Mouse (Mus musculus): ENCODE measurements around the gene Wbp1l. TPM values are rescaled to one million over a fixed set of nuclear protein-coding genes. Genes with fewer than 3 reads are reported as not detected.

The Wbp1l gene
- total RNA-seq, 2 experiments from 2014 or later: 19.7 to 23.5 TPM

GRCm38 (mm10) chr19:46656151-46656840 lies 57.4 kb downstream of the Wbp1l start:
- no peak for ATAC-seq (replicated peaks; ENCODE audit: poor library complexity, severe bottlenecking)

GRCm38 (mm10) chr19:46657339-46658020 lies 58.6 kb downstream of the Wbp1l start:
- no peak for ATAC-seq (replicated peaks; ENCODE audit: poor library complexity, severe bottlenecking)

- ATAC-seq (replicated peaks; ENCODE audit: poor library complexity, severe bottlenecking): no peak
Observed at GRCm38 (mm10) chr19:46658348-46658747, 59.5 kb downstream of the Wbp1l start.

DNA sequence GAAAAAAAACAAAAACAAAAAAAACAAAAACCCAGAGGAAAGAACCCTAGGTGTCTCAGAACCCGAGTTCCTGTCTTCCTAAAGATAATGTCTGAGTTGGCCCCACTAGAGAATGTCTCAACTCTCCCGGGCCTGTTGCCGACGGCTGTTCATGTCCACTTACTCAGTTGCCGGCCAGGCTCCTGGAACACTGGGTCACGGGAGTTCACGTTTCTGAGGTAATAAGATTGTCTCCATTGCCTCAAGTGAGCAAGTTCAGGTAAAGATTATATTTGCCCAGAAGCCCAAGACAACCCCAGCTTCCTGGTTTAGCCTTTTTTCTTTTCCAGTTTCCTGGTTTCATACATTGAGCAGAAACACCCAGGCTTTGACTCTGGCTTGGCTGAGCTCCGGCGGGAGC lies 60.0 kb downstream of the Wbp1l start:
- ATAC-seq (replicated peaks; ENCODE audit: poor library complexity, severe bottlenecking): no peak

DNA sequence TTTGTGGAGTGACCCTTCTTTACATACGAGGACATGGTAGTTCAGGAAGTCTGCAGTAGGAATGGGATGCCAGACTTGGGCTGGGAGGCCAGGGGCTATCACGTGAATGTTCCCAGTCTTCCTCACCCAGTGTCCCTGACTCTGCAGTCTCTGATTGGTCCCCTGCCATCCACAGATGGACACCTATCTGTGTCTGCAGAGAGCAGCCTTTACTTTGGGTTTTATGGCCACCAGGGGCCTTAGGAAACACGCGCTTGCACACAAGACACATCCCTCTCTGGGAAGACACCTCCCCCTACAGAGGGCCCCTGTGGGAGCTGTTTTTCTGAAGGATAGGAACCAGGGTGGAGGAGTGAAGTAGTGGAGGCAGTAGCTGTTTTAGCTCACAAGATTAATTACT lies 62.6 kb downstream of the Wbp1l start:
- no peak for ATAC-seq (replicated peaks; ENCODE audit: poor library complexity, severe bottlenecking)

DNA sequence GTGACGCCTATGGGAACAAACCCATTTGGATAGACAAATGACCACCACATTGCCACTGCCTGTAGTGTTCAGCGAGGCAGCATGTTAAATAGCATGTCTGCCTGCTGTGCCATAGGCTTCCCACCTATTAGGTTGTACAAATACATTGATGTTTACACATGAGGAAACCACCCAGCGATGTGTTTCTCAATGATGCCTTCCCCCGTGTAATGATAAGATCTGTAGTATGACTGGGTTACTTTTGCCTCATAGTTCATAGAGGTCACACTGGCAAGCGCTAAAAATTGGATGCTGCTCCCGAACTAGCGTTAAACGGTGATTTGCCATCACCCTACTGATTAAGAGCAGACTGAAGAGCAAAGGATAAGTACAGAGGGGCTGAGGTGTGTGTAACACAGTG lies 63.3 kb downstream of the Wbp1l start:
- peak; percentile 46 for ATAC-seq (replicated peaks; ENCODE audit: poor library complexity, severe bottlenecking)

DNA sequence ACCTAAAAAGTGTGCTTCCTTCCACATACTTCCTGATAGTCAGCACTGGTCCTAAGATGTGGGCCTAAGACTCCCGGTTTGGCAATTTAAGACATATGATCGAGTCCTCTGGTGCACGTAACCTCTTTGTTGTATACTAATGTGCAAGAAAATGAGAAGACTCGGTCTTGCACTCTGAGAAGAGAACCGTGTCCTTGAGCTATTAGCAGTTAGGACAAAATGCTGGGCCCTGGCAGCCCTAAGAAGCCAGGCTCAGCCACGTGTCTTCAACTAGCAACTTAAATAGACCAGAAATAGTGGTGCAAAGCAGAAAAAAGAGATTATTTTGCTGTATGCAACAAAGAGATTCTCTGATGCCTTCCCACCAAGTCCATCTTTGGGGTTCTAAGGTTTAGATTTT lies 63.9 kb downstream of the Wbp1l start:
- ATAC-seq (replicated peaks; ENCODE audit: poor library complexity, severe bottlenecking): no peak

DNA sequence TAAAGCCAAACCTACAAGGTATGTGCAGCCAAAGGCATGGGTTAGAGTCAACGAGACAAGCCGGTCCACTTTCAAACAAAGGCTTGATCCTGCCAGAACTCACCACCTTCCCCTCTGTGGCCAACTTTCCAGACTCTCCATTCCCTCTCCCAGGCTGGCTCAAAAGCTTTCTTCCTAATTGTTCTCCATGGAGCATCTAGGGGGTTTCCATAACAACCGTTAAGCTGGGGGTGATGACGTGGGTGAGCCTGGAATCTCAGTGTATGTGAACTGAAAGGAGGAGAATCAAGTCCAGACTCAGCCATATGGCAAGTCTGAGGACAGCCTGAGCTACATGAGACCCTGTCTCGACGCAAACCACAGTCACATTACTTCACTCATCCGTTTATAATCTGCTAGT lies 66.6 kb downstream of the Wbp1l start:
- ATAC-seq (replicated peaks; ENCODE audit: poor library complexity, severe bottlenecking): no peak

DNA sequence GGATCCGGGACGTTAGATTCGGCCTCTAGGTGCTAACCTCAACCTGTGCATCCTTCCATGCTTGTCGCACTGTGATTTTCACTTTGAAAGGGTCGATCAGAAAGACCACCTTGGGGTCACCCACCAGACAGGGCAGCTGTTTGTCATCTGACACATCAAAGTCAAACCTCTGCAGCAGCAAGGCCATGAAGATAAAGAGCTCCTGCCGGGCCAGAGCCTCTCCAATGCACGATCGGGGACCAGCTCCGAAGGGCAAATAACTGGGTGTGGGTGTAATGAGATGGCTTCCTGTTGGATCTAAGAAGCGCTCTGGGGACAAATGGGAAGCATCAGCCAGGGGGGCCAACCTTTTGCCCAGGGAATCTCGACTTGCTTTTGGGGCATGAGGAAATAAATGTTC lies 68.4 kb downstream of the Wbp1l start:
- no peak for ATAC-seq (replicated peaks; ENCODE audit: poor library complexity, severe bottlenecking)

GRCm38 (mm10) chr19:46668263-46668662 lies 69.4 kb downstream of the Wbp1l start:
- no peak for ATAC-seq (replicated peaks; ENCODE audit: poor library complexity, severe bottlenecking)

DNA sequence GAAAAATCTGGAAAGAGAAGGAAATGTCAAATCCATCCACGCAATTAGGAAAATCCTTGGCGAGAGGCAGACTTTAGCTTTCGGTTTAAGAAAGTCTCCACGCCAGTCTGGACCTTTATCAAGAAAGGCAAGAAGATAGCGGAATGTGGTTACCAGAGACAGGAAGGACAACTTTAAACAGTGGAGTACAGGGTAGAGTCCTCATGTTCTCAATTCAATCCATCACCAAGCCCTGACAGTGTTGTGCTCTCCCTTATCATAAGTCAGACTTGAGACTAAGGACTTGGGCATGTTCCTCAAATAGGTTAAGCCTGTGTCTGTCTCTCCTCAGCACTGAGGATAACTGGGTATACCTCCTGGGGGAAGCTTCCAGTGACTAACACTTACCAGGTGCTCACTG lies 70.9 kb downstream of the Wbp1l start:
- ATAC-seq (replicated peaks; ENCODE audit: poor library complexity, severe bottlenecking): no peak

GRCm38 (mm10) chr19:46670691-46671090 lies 71.8 kb downstream of the Wbp1l start:
- peak; percentile 76; the same call in 1 of the 2 replicates for ATAC-seq (replicated peaks; ENCODE audit: poor library complexity, severe bottlenecking)

- ATAC-seq (replicated peaks; ENCODE audit: poor library complexity, severe bottlenecking): no peak
Observed at GRCm38 (mm10) chr19:46672766-46673418, 74.0 kb downstream of the Wbp1l start, which contains the start of gene Cyp17a1. Cyp17a1 (minus strand) TSS chr19:46673172.

DNA sequence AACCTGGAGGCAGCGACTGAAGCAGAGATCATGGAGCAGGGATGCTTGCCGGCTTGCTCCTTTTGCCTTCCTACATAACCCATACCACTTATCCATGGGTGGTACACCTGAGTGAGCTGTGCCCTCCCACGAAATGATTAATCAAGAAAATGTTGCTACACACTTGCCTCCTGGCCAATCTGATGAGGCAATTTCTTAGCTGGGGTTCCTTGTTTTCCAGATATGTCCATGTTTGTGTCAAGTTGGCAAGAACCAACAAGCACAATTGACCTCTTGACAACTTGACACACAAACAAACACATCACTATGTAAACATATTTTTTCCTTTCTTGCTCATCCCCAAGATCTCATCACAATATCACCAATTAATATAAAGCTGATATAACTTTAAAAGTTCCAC lies 76.8 kb downstream of the Wbp1l start:
- ATAC-seq (replicated peaks; ENCODE audit: poor library complexity, severe bottlenecking): no peak

- no peak for ATAC-seq (replicated peaks; ENCODE audit: poor library complexity, severe bottlenecking)
Observed at GRCm38 (mm10) chr19:46679720-46680383, 81.0 kb downstream of the Wbp1l start.

GRCm38 (mm10) chr19:46689460-46690372 lies 90.8 kb downstream of the Wbp1l start, which contains the start of gene Borcs7:
Borcs7 (plus strand) TSS chr19:46689906.
- peak; percentile 96 for ATAC-seq (replicated peaks; ENCODE audit: poor library complexity, severe bottlenecking)

DNA sequence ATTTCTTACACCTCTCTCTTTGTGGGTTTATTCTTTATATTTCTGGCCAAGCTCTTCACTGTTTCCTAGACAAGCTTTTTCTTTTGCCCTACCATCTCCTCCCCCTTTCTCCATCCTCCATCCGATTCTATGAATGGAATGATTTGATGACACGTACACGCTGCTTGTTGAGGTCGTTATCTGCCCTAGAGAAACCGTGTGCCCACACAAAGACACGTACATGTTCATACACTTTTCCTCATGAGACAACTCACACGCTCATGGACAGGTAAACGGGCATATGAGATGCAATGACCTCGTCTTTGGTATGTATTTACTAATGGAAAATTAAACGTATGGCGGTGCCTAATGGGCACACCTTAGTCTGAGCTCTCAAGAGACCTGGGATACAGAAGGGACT lies 91.5 kb downstream of the Wbp1l start:
- no peak for ATAC-seq (replicated peaks; ENCODE audit: poor library complexity, severe bottlenecking)

GRCm38 (mm10) chr19:46691078-46691477 lies 92.2 kb downstream of the Wbp1l start:
- no peak for ATAC-seq (replicated peaks; ENCODE audit: poor library complexity, severe bottlenecking)

GRCm38 (mm10) chr19:46693146-46693545 lies 94.3 kb downstream of the Wbp1l start:
- no peak for ATAC-seq (replicated peaks; ENCODE audit: poor library complexity, severe bottlenecking)

GRCm38 (mm10) chr19:46696482-46696881 lies 97.6 kb downstream of the Wbp1l start:
- ATAC-seq (replicated peaks; ENCODE audit: poor library complexity, severe bottlenecking): no peak

Measured in granulocyte monocyte progenitor cell, adult 5-6 weeks (primary cell).